Mouse (Mus musculus) thymus, postnatal 10 days (tissue): ENCODE data around the gene Ranbp3l.

Experiments
- DNase-seq, 2 experiments: peaks; one replicate each; pipeline ENCODE4 v3.0.0; 2021; ENCODE audit warnings: low spot score in 2 of 2

The Ranbp3l gene

GRCm38 (mm10) chr15:9093598-9094365 lies 126.0 kb downstream of the Ranbp3l start:
- DNase-seq, result no peak

GRCm38 (mm10) chr15:9094366-9094750 lies 126.6 kb downstream of the Ranbp3l start:
- no peak for DNase-seq

GRCm38 (mm10) chr15:9096865-9097264 lies 129.1 kb downstream of the Ranbp3l start:
- DNase-seq, result no peak

GRCm38 (mm10) chr15:9100446-9101077 lies 132.8 kb downstream of the Ranbp3l start:
- no peak for DNase-seq

GRCm38 (mm10) chr15:9106303-9107074 lies 138.7 kb downstream of the Ranbp3l start:
- no peak for DNase-seq

GRCm38 (mm10) chr15:9110526-9111347 lies 143.0 kb downstream of the Ranbp3l start:
- no peak for DNase-seq

GRCm38 (mm10) chr15:9111648-9112047 lies 143.9 kb downstream of the Ranbp3l start:
- no peak for DNase-seq

- DNase-seq, result no peak
Observed at GRCm38 (mm10) chr15:9113556-9113955, 145.8 kb downstream of the Ranbp3l start.

- no peak for DNase-seq
Observed at GRCm38 (mm10) chr15:9114131-9114530, 146.4 kb downstream of the Ranbp3l start.

GRCm38 (mm10) chr15:9114599-9114998 lies 146.8 kb downstream of the Ranbp3l start:
- DNase-seq, result no peak
